Mouse (Mus musculus) liver, postnatal 0 days (tissue): ENCODE data around the gene Mpdu1.

ENCODE experiments used
- CTCF ChIP-seq: sonication (generic); IDR thresholded peaks from 2 replicates; pipeline ENCODE4 v1.5.1; 2016; ENCODE audit warnings: antibody characterized with exemption, low read depth
- EP300 ChIP-seq: IDR thresholded peaks from 2 replicates; pipeline ENCODE4 v1.6.1; 2016; ENCODE audit warnings: antibody characterized with exemption, low read depth, mild to moderate bottlenecking

DNA sequence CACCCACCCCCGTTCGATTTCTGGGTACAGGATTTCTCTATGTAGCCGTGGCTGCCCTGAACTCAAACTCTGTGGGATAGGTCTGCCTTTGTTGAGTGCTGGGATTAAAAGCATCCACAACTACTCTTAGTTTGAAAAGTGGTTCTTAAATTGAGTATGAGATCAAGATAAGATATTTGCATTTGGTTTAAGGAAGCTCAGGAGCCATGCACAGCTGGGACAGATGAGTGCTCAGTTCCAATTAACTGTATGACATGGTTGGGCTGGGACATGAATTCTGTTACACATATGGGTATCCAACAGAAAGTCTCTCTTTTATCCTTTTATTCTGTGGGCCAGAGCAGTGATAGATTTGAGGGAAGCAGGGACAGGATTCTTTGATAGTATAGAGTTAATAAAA lies 27.0 kb downstream of the Mpdu1 start:
- TF ChIP-seq CTCF = no peak
- TF ChIP-seq EP300 = no peak
